Mouse (Mus musculus): ENCODE measurements at regions not wholly inside any gene's neighbourhood (a gene's known extent, or its start where the extent isn't known, plus 50 kb on each side); places are given as distances from the start of the nearest gene placed in this dataset.

DNA sequence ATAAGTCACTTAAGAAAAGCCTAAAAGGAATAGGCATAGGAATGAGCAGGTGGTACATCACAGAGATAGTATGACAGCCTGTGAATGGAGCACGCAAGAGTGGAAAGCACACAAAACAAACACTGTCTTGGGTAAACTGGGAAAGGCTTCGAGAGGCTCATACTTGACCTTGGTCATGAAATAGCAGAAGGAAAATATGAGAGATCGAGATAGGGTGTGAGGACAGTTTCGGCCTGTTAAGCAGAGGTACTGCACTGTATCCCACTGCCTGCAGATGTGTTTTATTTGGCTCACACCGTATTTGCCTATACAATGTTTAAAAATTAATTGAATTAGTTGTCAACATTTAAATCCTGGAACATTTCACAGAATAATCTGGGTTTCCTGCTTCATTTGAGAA, 596.2 kb upstream of the Slit2 start:
- TF ChIP-seq CTCF (IDR thresholded peaks at IDR 0.05; ENCODE audit: borderline replicate concordance, extremely low read depth, insufficient read depth, insufficient read length) (no peak), POLR2A (IDR thresholded peaks at IDR 0.05; ENCODE audit: borderline replicate concordance, extremely low read depth, insufficient read depth, insufficient read length, poor library complexity, severe bottlenecking) (no peak)

All from brain, embryonic 14.5 days (tissue).